Mouse (Mus musculus) ES-Bruce4 (cell line): ENCODE data around the gene Prnp.

Source experiments
- CTCF ChIP-seq: IDR thresholded peaks from one replicate; pipeline ENCODE4 v1.8.1; 2011; ENCODE audit warnings: low read depth, low read length
- EP300 ChIP-seq: IDR thresholded peaks from 2 replicates; pipeline ENCODE4 v1.6.1; 2011; ENCODE audit warnings: low read depth, low read length; ENCODE audit not compliant: insufficient read depth
- POLR2A ChIP-seq: IDR thresholded peaks from one replicate; pipeline ENCODE4 v1.8.1; 2011; ENCODE audit warnings: low read length; ENCODE audit not compliant: insufficient read depth

GRCm38 (mm10) chr2:131892534-131892933 lies 17.2 kb upstream of the Prnp start:
- TF ChIP-seq POLR2A (no peak), CTCF (no peak), EP300 (no peak)
